In the genomic region with DNA sequence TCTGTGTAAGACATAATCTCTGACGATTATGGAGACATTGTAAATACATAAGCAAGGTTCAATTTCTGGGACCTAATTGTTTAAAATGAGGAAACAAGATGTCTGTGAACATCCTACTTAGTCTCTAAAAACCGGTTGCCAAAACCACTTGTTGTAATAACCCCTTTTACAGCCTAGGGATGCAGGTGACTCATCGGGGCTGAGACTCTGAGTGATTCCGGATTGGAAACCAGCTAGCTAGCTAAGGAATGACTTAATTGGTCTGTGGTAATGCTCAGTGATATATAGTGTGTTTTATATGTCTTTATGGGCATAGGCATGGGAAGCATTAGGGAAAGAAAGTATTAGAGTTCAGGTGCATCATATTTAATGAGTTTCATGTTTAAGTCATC, we compare ENCODE assay signal across 8 mouse cellular contexts. TPM values are rescaled to one million over a fixed set of nuclear protein-coding genes. Genes with fewer than 3 reads are reported as not detected.
DNase-seq lines count a peak whose midpoint lies in the region; ATAC-seq and TF ChIP-seq lines count a peak whose summit lies in the region.

No protein-coding gene starts in this region.

- no peaks in the 10 kb centered on the region for H3K9me3 ChIP-seq in forebrain, embryonic 14.5 days (replicated peaks; ENCODE audit: control insufficient read depth, low read length)
- H3K9me3 ChIP-seq in liver, embryonic 11.5 days (ENCODE audit: control insufficient read depth, low read length), result no peaks in the 10 kb centered on the region
- H3K9me3 ChIP-seq in neural tube, embryonic 15.5 days (replicated peaks), result no peaks in the 10 kb centered on the region

- 3% methylated on average over 4 of the region's 4 CpGs for WGBS in heart, adult 2 months
- WGBS in forebrain, embryonic 14.5 days, result 46% methylated on average over 4 of the region's 4 CpGs
- 30% methylated on average over 4 of the region's 4 CpGs for WGBS in liver, embryonic 11.5 days
- 22% methylated on average over 4 of the region's 4 CpGs for WGBS in neural tube, embryonic 15.5 days

- H3K4me2 ChIP-seq in forebrain, embryonic 14.5 days (ENCODE audit: low read length), result peak overlapping the region; percentile 63
- H3K4me2 ChIP-seq in liver, embryonic 11.5 days, result peak overlapping the region; percentile 75
- peak overlapping the region; percentile 64 for H3K4me2 ChIP-seq in neural tube, embryonic 15.5 days

- no peak for TF ChIP-seq POLR2A in heart, adult 2 months (IDR thresholded peaks at IDR 0.05; ENCODE audit: insufficient read depth, low read depth, low read length)

- intact Hi-C loops in heart, adult 2 months (cut with DNase I), result loop anchor here (5.0 kb wide), 2 partner anchors 35 to 70 kb away; a partner anchor contains a TSS
- intact Hi-C loops in left cerebral cortex, postnatal 14 days (cut with DNase I), result no loop called here

- no peaks in the 10 kb centered on the region for H3K27me3 ChIP-seq in heart, adult 2 months (ENCODE audit: control insufficient read depth, insufficient read depth, low read length)
- no peaks in the 10 kb centered on the region for H3K27me3 ChIP-seq in forebrain, embryonic 14.5 days (replicated peaks; ENCODE audit: control insufficient read depth, insufficient read depth, low read length)
- no peaks in the 10 kb centered on the region for H3K27me3 ChIP-seq in liver, embryonic 11.5 days (replicated peaks; ENCODE audit: control insufficient read depth, insufficient read depth, low read length)
- no peaks in the 10 kb centered on the region for H3K27me3 ChIP-seq in neural tube, embryonic 15.5 days (replicated peaks)

- no peak for DNase-seq in heart, adult 2 months
- no peak for DNase-seq in heart, postnatal 4 days
- peak; percentile 24 for DNase-seq in adipocyte (ENCODE audit: low spot score)
- no peak for DNase-seq in forebrain, embryonic 14.5 days (ENCODE audit: low spot score)
- DNase-seq in liver, embryonic 11.5 days (ENCODE audit: low spot score), result no peak
- DNase-seq in kidney, postnatal 10 days, result no peak
- no peak for DNase-seq in left cerebral cortex, postnatal 14 days (ENCODE audit: low spot score in 2 of 2)

- peak overlapping the region; percentile 96 for H3K4me3 ChIP-seq in heart, adult 2 months
- H3K4me3 ChIP-seq in forebrain, embryonic 14.5 days (ENCODE audit: low read depth, low read length), result peak overlapping the region; percentile 94
- H3K4me3 ChIP-seq in liver, embryonic 11.5 days (ENCODE audit: low read depth, low read length), result peak overlapping the region; percentile 94
- H3K4me3 ChIP-seq in neural tube, embryonic 15.5 days (replicated peaks), result peak overlapping the region; percentile 97

- TF ChIP-seq EP300 in heart, adult 2 months (IDR thresholded peaks at IDR 0.05; ENCODE audit: insufficient read depth, low read depth, low read length), result no peak

- H3K9ac ChIP-seq in heart, adult 2 months (ENCODE audit: low read depth, low read length), result no peak overlapping the region
- peak overlapping the region; percentile 93; the same call in 1 of the 2 replicates for H3K9ac ChIP-seq in forebrain, embryonic 14.5 days (ENCODE audit: low read length)
- H3K9ac ChIP-seq in liver, embryonic 11.5 days (ENCODE audit: low read depth, low read length), result peak overlapping the region; percentile 45; the same call in 1 of the 2 replicates
- no peak overlapping the region for H3K9ac ChIP-seq in neural tube, embryonic 15.5 days (replicated peaks)

- TF ChIP-seq CTCF in heart, adult 2 months (IDR thresholded peaks at IDR 0.05), result no peak

- ATAC-seq in forebrain, embryonic 14.5 days, result no peak
- no peak for ATAC-seq in liver, embryonic 11.5 days (replicated peaks; ENCODE audit: low FRiP score)
- no peak for ATAC-seq in neural tube, embryonic 15.5 days (ENCODE audit: low FRiP score)

- H3K79me2 ChIP-seq in heart, adult 2 months (replicated peaks; ENCODE audit: control insufficient read depth, insufficient read depth, low read length), result peaks cover 7% of the 10 kb centered on the region

- peaks cover 25% of the 10 kb centered on the region for H3K36me3 ChIP-seq in heart, adult 2 months (ENCODE audit: control insufficient read depth, insufficient read depth, low read length)
- 0 out of 2 replicates have a peak, but pooled peaks cover 9% of the 10 kb centered on the region for H3K36me3 ChIP-seq in forebrain, embryonic 14.5 days (ENCODE audit: control insufficient read depth, insufficient read depth, low read length)
- no peaks in the 10 kb centered on the region for H3K36me3 ChIP-seq in liver, embryonic 11.5 days (ENCODE audit: control insufficient read depth, insufficient read depth, low read length)
- H3K36me3 ChIP-seq in neural tube, embryonic 15.5 days, result no peaks in the 10 kb centered on the region

- H3K27ac ChIP-seq in heart, adult 2 months, result peak overlapping the region; percentile 96; the same call in 1 of the 2 replicates
- no peak overlapping the region for H3K27ac ChIP-seq in forebrain, embryonic 14.5 days (ENCODE audit: low read depth, low read length)
- no peak overlapping the region for H3K27ac ChIP-seq in liver, embryonic 11.5 days (ENCODE audit: low read depth, low read length)
- H3K27ac ChIP-seq in neural tube, embryonic 15.5 days (replicated peaks), result no peak overlapping the region

- peaks cover 11% of the 10 kb centered on the region for H3K4me1 ChIP-seq in heart, adult 2 months (ENCODE audit: control insufficient read depth, insufficient read depth, low read length)
- H3K4me1 ChIP-seq in forebrain, embryonic 14.5 days (ENCODE audit: control insufficient read depth, insufficient read depth, low read length), result peaks cover 22% of the 10 kb centered on the region
- H3K4me1 ChIP-seq in liver, embryonic 11.5 days (replicated peaks; ENCODE audit: control insufficient read depth, insufficient read depth, low read length), result peaks cover 13% of the 10 kb centered on the region; the same call in 1 of the 2 replicates
- peaks cover 20% of the 10 kb centered on the region for H3K4me1 ChIP-seq in neural tube, embryonic 15.5 days

RNA-seq across cellular contexts. Expression of a gene that starts 1.4 kb away (rescaled TPM):
- total RNA-seq in heart, adult 2 months (2021), result 10 to 100 TPM; 11.1 to 12.9 TPM
- 6.2 and 11.9 TPM in 2 replicates for polyA plus RNA-seq in heart, adult 2 months (2012; rRNA removed)
- total RNA-seq in heart, postnatal 4 days (2021), result 10 to 100 TPM; 24.4 to 26.3 TPM
- polyA plus RNA-seq in forebrain, embryonic 14.5 days (2014; fragmentation: Nextera tagmentation; extraction: Ambion mirVana), result 38.4 and 49.4 TPM in 2 replicates
- polyA plus RNA-seq in liver, embryonic 11.5 days (2014; fragmentation: Nextera tagmentation; extraction: Ambion mirVana), result 46.1 and 46.8 TPM in 2 replicates
- polyA plus RNA-seq in neural tube, embryonic 15.5 days (2015; fragmentation: Nextera tagmentation; extraction: Ambion mirVana), result 46.4 and 47.1 TPM in 2 replicates
- 10 to 100 TPM; 35.2 to 37.9 TPM for total RNA-seq in left cerebral cortex, postnatal 14 days (2021)

RNA-seq across cellular contexts. Expression of a gene that starts 36.3 kb away (rescaled TPM):
- total RNA-seq in heart, adult 2 months (2021), result 100 to 1,000 TPM; 239 to 248 TPM
- polyA plus RNA-seq in heart, adult 2 months (2012; rRNA removed), result 217 and 275 TPM in 2 replicates
- 100 to 1,000 TPM; 201 to 203 TPM for total RNA-seq in heart, postnatal 4 days (2021)
- 443 and 466 TPM in 2 replicates for polyA plus RNA-seq in forebrain, embryonic 14.5 days (2014; fragmentation: Nextera tagmentation; extraction: Ambion mirVana)
- 388 and 394 TPM in 2 replicates for polyA plus RNA-seq in liver, embryonic 11.5 days (2014; fragmentation: Nextera tagmentation; extraction: Ambion mirVana)
- 439 and 458 TPM in 2 replicates for polyA plus RNA-seq in neural tube, embryonic 15.5 days (2015; fragmentation: Nextera tagmentation; extraction: Ambion mirVana)
- 100 to 1,000 TPM; 181 to 184 TPM for total RNA-seq in left cerebral cortex, postnatal 14 days (2021)

RNA-seq across cellular contexts. Expression of a gene that starts 37.9 kb away (rescaled TPM):
- 1 to 10 TPM; 2.0 to 3.5 TPM for total RNA-seq in heart, adult 2 months (2021)
- polyA plus RNA-seq in heart, adult 2 months (2012; rRNA removed), result 0.96 and 0.97 TPM in 2 replicates
- total RNA-seq in heart, postnatal 4 days (2021), result 10 to 100 TPM in 1 of 2 experiments, 1 to 10 TPM in 1; 9.5 to 14.0 TPM
- polyA plus RNA-seq in forebrain, embryonic 14.5 days (2014; fragmentation: Nextera tagmentation; extraction: Ambion mirVana), result 6.6 and 9.7 TPM in 2 replicates
- polyA plus RNA-seq in liver, embryonic 11.5 days (2014; fragmentation: Nextera tagmentation; extraction: Ambion mirVana), result 9.6 and 10.9 TPM in 2 replicates
- 8.1 TPM in 2 replicates for polyA plus RNA-seq in neural tube, embryonic 15.5 days (2015; fragmentation: Nextera tagmentation; extraction: Ambion mirVana)
- 10 to 100 TPM in 1 of 2 experiments, 1 to 10 TPM in 1; 8.6 to 10.3 TPM for total RNA-seq in left cerebral cortex, postnatal 14 days (2021)

Comparison
In these comparisons a context has a peak if more than half of its experiments do, and no peak if none do; other contexts are left out.
1. H3K9ac ChIP-seq: peak in forebrain, embryonic 14.5 days (single experiment) and liver, embryonic 11.5 days (single experiment); none in heart, adult 2 months (single experiment) and neural tube, embryonic 15.5 days (single experiment).
2. Peak in every context shown above with its lines, with median percentiles within 50 percentile points of each other: H3K4me3 ChIP-seq and H3K4me2 ChIP-seq.